Mouse (Mus musculus) hematopoietic stem cell, adult 5-6 weeks (primary cell): Measurements from ENCODE around the gene Actr6. TPM values are rescaled to one million over a fixed set of nuclear protein-coding genes. Genes with fewer than 3 reads are reported as not detected.
A peak's percentile ranks its signal among the peaks of the same experiment; 100 is the strongest.

Source experiments
- ATAC-seq, 2 experiments: fragments of 125-278 bp in 1 of 2; replicated peaks in 1 of 2; 2 replicates each; pipeline ENCODE4 v1.8.0; 2016 to 2017; ENCODE audit warnings: inconsistent platforms in 2 of 2, mild to moderate bottlenecking in 2 of 2, moderate number of reproducible peaks in 2 of 2, low read depth in 1 of 2, moderate TSS enrichment in 1 of 2; ENCODE audit not compliant: low FRiP score in 2 of 2, poor library complexity in 2 of 2, severe bottlenecking in 2 of 2, insufficient read depth in 1 of 2, low TSS enrichment in 1 of 2
- total RNA-seq: library from RNA; stranded (forward); fragments of 172-1452, 232-1000 nt; gene quantifications from 2 replicates; pipeline ENCODE4 v1.2.3, GENCODE M21; 2017

Actr6 gene
- total RNA-seq: 16.1 and 21.8 TPM in 2 replicates

DNA sequence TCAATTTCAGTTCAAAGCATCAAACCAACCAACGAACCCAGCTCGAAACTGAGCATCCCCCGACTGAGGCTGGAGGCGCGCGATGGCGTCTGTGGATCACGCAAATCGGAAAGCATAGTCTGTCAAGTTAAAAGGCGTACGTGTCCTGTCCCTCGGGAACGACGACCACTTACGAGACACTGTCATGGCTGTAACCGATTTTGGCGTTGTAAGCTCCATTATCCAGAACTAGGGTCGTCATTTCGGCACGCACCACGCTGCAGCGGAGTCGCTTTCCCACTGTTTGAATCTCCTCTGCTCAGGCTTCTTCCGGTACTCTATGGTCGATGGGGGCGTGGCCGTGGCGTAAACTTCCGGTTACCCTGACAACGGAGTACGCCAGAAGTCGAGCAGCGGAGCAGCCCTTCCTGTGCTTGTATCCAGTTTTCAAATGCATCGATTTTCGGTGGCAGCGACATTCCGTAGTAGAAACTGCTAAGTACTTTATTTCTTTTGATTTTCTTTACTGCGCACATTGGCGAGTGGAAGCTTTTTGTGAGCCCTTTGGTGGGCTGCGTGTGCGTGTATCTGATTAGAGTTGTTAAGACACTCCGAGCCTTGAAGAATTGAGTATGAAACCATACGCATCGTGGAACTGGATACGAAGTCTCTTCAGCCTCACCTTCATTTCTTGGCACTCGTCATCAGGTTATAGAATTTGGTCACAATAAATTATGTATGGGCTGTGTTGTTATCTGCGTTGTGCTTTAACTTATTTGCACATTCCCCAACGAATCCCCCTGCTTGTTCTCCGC, at the start of gene Actr6:
Gene Actr6 (minus strand): TSS at position 295 of the 794 bp plus-strand sequence.
- peak; percentile 100 for ATAC-seq

GRCm38 (mm10) chr10:89776029-89776428, 43.9 kb upstream of the Actr6 start:
- no peak for ATAC-seq

DNA sequence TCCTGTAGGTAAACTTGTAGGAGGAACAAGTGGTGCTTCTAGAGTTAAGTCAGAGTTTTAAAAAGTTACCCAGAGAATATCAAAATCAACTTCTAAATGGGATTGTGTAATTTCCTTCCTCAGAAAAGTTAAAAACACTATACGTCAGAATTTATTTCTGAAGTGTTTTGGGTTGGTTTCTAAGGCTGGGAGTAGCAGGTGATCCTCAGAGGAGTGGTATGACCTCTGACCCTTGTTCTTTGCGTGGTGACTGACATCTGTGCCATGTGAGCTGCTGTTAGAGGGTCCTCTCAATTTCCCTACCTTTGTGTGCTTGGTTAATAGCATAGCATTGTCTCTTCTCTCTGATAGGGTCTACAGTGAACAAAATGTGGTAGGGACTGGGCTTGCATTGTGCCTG, 39.8 kb upstream of the Actr6 start:
- ATAC-seq: peak; percentile 29 to 42; a peak in 2 of 4 replicates

DNA sequence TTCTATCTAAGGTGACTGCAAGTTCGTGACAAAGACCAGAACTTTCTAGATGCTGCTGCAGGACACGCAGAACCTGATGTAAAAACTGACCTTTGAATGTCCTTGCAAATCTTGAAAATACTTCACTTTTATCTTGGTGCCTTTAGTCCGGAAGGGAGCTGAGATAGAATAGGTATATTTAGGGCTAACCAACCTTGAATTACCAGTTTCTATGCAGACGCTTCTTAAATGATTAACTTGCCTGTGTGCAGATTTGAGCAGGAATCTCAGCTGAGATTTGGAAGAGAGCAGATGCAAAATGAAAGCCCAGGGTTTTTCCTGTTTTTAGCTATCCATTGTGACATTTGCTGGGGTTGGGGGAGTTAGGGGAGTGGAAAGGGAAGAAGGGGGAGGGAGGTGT, 37.0 kb upstream of the Actr6 start:
- no peak for ATAC-seq

DNA sequence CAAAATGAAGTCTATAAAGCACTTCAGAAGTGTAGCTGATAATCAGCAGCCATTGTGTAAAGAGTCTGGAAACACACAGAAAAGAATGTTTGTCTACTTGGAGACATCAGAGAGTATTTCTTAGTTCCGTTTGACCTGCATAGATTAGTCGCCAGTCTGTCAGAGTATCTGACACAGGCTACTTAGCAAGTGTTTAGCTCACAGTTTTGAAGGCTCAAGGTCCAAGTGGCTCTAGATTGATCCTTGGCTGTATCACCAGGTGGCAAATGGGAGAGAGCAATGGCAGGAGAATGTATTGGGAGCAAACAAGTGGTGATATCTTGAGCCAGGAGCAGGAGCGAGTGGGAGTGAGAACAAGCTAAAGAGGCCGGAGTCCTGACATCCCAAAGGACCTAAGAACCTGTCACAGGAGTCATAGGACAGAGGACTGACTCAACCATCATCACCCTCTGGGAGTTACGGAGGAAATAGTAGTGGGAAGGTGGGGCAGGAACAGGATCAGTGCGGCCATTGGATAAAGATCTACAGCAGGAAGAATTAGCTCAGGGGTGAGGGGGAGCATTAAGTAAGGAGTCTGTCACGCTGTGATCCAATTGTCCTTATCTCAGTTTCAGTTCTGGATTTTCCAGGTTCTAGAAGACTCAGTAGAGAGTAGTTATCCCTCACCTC, 36.4 kb upstream of the Actr6 start:
- no peak for ATAC-seq

GRCm38 (mm10) chr10:89765790-89766714, 34.0 kb upstream of the Actr6 start:
- ATAC-seq: no peak

- ATAC-seq: no peak; a peak in 1 of 4 replicates
These were observed 32.5 kb upstream of the Actr6 start for GRCm38 (mm10) chr10:89764457-89765121.

- no peak for ATAC-seq
These were observed 28.7 kb upstream of the Actr6 start for GRCm38 (mm10) chr10:89760772-89761171.

- ATAC-seq: no peak; a peak in 1 of 4 replicates
These were observed 23.1 kb upstream of the Actr6 start for GRCm38 (mm10) chr10:89755231-89755630.

GRCm38 (mm10) chr10:89751069-89751468, 19.0 kb upstream of the Actr6 start:
- ATAC-seq: no peak

GRCm38 (mm10) chr10:89748619-89749018, 16.5 kb upstream of the Actr6 start:
- ATAC-seq: no peak

GRCm38 (mm10) chr10:89747911-89748310, 15.8 kb upstream of the Actr6 start:
- no peak for ATAC-seq

DNA sequence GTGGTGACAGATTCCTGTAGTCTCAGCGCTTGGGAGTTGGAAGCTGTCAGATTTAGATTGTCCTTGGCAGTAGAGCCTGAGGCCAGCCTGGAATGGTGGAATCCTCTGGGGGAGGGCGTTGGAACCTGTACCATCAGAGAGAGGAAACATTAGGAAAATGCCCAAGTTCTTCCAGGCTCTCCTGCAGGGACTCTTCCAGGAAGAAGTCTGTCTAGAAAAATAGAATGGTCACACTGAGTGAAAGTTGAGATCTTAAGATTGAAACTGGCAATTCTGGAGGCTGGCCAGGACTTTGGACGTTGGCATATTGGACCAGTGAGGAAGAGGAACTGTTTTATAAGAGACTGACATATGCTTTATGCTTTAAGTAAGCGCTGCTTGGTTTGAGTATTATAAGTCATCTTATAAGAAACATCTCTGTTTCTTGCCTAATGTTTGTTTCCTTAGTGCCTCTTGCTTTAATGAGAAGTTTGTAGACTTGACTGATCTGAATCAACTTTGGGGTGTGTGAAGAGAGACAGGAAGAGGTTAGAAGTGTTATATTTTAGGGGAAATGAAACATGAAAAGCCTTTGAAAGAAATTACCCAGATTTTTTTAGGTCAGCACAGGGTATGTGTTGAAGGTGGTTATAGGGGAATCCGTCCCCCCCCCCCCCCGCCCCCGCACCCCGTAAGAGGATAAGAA, 15.3 kb upstream of the Actr6 start:
- ATAC-seq: no peak

GRCm38 (mm10) chr10:89746581-89746980, 14.5 kb upstream of the Actr6 start:
- no peak for ATAC-seq

GRCm38 (mm10) chr10:89745666-89746020, 13.5 kb upstream of the Actr6 start:
- peak; percentile 35 to 44 for ATAC-seq

DNA sequence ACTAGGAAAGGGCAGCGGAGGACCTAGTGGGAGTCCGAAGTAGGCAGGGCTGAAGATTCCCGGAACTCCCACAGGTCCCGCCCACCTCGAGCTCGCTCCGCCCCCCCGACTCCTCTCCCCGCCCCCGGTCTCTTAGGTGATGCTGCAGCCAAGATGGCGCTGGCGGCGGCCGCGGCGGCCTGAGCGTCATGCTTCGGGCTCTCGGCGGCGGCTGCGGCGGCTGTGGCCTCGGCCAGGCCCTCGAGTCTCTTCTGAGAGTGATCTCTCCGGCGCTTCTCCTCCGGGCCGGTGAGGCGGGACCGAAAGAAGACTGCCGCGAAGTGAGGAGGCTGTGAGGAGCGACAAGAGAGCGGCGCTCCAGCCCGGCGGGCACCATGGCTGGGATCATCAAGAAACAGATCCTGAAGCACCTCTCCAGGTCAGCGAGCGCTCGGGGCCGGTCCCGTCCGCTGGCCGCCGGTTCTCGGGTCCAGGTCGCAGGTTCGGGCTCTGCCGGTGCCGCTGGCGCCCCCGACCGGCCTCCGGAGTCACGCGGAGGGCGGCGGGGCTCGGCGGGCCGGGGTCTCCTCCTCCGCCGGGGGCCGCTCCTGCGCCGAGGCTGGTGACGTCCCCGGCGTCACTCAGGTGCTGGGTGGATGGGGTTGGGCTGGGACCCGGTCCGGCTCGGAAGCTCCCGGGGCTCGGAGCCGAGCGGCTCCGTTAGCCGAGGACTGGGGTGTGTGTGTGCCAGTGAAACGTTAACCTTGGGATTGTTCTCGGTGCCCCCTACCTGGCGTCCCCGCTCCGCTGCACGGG, 13.0 kb upstream of the Actr6 start, which contains the start of gene Uhrf1bp1l:
Gene Uhrf1bp1l (plus strand): TSS at position 121 of the 795 bp plus-strand sequence.
- peak; percentile 75 to 77 for ATAC-seq
